Mouse (Mus musculus) limb, embryonic 15.5 days (tissue): ENCODE results near the gene Hist1h3e. TPM values are rescaled to one million over a fixed set of nuclear protein-coding genes. Genes with fewer than 3 reads are reported as not detected.
"Not testable (repeated sequence)": the region's sequence is repeated elsewhere in the genome, so short reads cannot be mapped to it uniquely, and the experiment has no call there.

Source experiments
- ATAC-seq: fragments of 200-750 bp; cut with Nextera tagmentation; 2 replicates; pipeline ENCODE4 v1.8.0; 2017; ENCODE audit warnings: low read depth, moderate TSS enrichment; ENCODE audit not compliant: insufficient number of reproducible peaks, low FRiP score, low TSS enrichment
- H3K27ac ChIP-seq: fragments of 300-500 bp; sonication (generic); 2 replicates; pipeline ENCODE4 v1.5.1; 2015; ENCODE audit warnings: moderate library complexity, mild to moderate bottlenecking, inconsistent platforms
- H3K27me3 ChIP-seq: fragments of 300-500 bp; sonication (generic); 2 replicates; pipeline ENCODE4 v1.6.1; 2015; ENCODE audit warnings: inconsistent platforms
- H3K36me3 ChIP-seq: fragments of 300-500 bp; sonication (generic); 2 replicates; pipeline ENCODE4 v1.6.1; 2015; ENCODE audit warnings: inconsistent platforms
- H3K4me1 ChIP-seq: fragments of 300-500 bp; sonication (generic); 2 replicates; pipeline ENCODE4 v1.6.1; 2015; ENCODE audit warnings: inconsistent platforms
- H3K4me2 ChIP-seq: fragments of 300-500 bp; sonication (generic); 2 replicates; pipeline ENCODE4 v1.6.1; 2015; ENCODE audit warnings: mild to moderate bottlenecking, inconsistent platforms
- H3K4me3 ChIP-seq: fragments of 300-500 bp; sonication (generic); 2 replicates; pipeline ENCODE4 v1.5.1; 2015; ENCODE audit warnings: mild to moderate bottlenecking, inconsistent platforms
- H3K9ac ChIP-seq: fragments of 300-500 bp; sonication (generic); 2 replicates; pipeline ENCODE4 v1.6.1; 2015; ENCODE audit warnings: inconsistent platforms
- H3K9me3 ChIP-seq: fragments of 300-500 bp; sonication (generic); 2 replicates; pipeline ENCODE4 v1.6.1; 2016; ENCODE audit warnings: inconsistent platforms
- WGBS: fragments of 180-500 bp; shearing (Covaris S2); methylation state at CpG from one replicate; pipeline ENCODE4 v1.1.7; 2015; 5-methylcytosine and 5-hydroxymethylcytosine counted together
- polyA plus RNA-seq: library from polyadenylated mRNA; unstranded; fragments of >200 nt; fragmentation: Nextera tagmentation; extraction: Ambion mirVana; gene quantifications from 2 replicates; pipeline ENCODE4 v1.2.1, GENCODE M21; 2015

Hist1h3e gene
- polyA plus RNA-seq, 1 experiment from 2014 or later, result 4.8 TPM

DNA sequence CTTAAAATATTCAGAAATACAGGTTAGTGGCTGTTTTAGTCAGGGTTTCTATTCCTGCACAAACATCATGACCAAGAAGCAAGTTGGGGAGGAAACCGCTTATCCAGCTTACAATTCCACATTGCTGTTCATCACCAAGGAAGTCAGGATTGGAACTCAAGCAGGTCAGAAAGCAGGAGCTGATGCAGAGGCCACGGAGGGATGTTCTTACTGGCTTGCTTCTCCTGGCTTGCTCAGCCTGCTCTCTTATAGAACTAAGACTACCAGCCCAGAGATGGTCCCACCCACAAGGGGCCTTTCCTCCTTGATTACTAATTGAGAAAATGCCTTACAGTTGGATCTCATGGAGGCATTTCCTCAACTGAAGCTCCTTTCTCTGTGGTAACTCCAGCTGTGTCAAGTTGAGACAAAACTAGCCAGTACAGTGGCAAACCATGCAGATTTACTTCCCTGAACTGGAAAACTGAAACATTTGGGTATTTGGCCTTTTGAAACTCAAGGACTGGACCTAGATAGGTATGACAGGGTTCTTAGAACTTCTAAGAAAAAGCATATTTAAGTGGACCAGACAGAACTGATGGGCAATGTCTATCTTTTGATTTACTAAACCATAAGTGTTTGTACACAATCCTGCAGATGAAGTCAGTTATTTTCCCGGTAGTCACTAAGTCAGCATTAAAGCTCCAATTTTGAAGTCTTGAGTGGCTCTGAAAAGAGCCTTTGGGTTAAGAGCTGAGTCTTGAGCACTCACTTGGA, 19.8 kb downstream of the Hist1h3e start:
- H3K9ac ChIP-seq, result peak overlapping the region; percentile 31
- not testable (repeated sequence) for H3K27me3 ChIP-seq, H3K36me3 ChIP-seq, ATAC-seq, H3K9me3 ChIP-seq, H3K4me1 ChIP-seq
- peak overlapping the region; percentile 44 for H3K4me3 ChIP-seq
- H3K27ac ChIP-seq, result peak overlapping the region; percentile 87
- WGBS, result 12% methylated on average over 3 of the region's 3 CpGs
- H3K4me2 ChIP-seq, result peak overlapping the region; percentile 56

DNA sequence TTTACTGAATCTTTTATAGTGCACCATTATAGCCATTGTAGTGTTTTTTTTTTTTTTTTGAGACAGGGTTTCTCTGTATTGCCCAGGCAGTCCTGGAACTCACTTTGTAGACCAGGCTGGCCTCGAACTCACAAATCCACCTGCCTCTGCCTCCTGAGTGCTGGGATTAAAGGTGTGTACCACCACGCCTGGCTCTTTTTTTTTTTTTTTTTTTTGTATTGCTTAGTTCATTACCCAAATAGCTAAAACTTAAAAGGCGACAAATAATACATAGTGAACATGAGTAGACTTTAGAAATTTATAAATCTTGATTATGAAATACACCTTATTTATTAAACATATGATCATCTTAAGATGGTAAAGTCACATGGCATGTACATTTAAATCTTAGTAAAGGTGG, 20.7 kb downstream of the Hist1h3e start:
- 68% methylated on average over 3 of the region's 3 CpGs for WGBS
- H3K36me3 ChIP-seq, result no peaks in the 10 kb centered on the region

DNA sequence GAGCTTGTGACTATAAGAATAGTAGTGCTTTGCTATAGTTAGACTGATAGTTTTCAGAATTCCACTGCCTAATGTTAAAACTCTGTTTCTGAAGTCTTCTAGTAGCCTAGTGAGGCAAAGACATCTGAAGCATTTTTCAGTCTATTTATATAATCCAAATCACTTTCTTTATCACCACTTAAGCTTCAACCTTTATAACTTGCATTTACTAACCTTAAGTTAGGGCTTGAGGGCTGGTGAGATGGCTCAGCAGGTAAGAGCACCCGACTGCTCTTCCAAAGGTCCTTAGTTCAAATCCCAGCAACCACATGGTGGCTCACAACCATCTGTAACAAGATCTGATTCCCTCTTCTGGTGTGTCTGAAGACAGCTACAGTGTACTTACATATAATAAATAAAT, 22.3 kb downstream of the Hist1h3e start:
- not testable (repeated sequence) for H3K27ac ChIP-seq, H3K4me3 ChIP-seq, H3K9ac ChIP-seq, H3K4me2 ChIP-seq, H3K9me3 ChIP-seq, H3K27me3 ChIP-seq, H3K36me3 ChIP-seq, ATAC-seq
- peaks cover 16% of the 10 kb centered on the region for H3K4me1 ChIP-seq
- WGBS, result 77% methylated on average over 1 of the region's 1 CpGs

More for the DNA sequence above, 20.7 kb downstream of the Hist1h3e start:
- ATAC-seq, result no peak
- Histone ChIP-seq H3K4me2 (no peak overlapping the region), H3K27ac (no peak overlapping the region), H3K4me3 (no peak overlapping the region), H3K9ac (no peak overlapping the region), H3K4me1 (peaks cover 10% of the 10 kb centered on the region), H3K9me3 (no peaks in the 10 kb centered on the region), H3K27me3 (no peaks in the 10 kb centered on the region)

DNA sequence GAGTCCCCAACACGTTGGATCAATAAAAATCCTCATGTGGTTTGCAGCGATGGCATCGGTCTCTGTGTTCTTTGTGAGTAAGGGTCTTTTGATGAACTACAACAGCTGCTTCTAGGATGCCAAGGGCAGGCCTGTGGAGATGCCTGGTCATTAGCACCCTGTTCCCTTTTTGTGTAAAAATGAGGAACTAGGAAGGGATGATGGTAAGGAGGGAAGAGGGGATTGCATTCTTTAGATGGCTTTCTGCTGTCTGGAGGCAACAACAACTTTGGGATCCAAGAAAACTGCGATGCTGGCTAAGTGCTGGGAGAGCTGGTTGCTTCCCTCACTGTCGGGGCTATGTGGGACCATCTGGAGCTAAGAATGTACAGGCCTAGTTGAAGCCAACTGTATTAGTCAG, 23.9 kb downstream of the Hist1h3e start:
- no peaks in the 10 kb centered on the region for H3K36me3 ChIP-seq
- H3K27me3 ChIP-seq, result no peaks in the 10 kb centered on the region
- no peak overlapping the region for H3K4me2 ChIP-seq
- no peaks in the 10 kb centered on the region for H3K9me3 ChIP-seq
- no peak overlapping the region for H3K27ac ChIP-seq
- no peak overlapping the region for H3K9ac ChIP-seq
- H3K4me3 ChIP-seq, result no peak overlapping the region
- 54% methylated on average over 5 of the region's 5 CpGs for WGBS
- ATAC-seq, result no peak
- H3K4me1 ChIP-seq, result peaks cover 22% of the 10 kb centered on the region

DNA sequence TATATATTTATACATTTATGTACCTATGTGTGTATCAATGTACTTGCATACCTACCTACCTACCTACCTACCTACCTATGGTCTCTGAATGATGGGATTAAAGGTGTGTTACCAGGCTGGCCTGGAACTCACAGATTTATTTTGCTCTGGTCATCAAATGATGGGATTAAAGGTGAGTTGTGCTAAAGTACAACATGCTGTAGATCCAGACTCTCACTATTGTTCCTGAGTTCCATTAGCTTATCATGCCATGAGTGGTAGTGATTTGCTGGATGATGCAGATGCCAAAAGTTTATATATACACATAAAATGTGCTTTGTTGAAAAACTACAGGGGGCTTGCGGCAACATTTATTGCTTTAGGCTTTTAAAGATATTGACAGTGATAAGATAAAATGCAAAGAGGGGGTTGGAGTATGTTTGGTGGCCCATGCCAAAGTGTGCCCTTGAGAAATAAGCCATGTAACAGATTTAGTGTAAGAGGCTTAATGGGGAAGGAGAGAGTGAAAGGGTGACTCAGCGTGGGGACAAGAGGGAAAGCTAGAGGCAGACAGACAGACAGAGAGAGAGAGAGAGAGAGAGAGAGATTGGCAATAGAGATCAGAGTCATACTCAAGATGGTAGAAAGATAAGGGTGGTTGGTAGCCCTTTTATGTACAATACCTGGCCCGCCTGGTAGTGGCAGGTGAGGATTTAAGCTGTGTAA, 25.0 kb downstream of the Hist1h3e start:
- WGBS, result 66% methylated on average over 3 of the region's 3 CpGs
- ATAC-seq, result no peak
- Histone ChIP-seq H3K9ac (no peak overlapping the region), H3K4me2 (0 out of 2 replicates have a peak overlapping the region, but pooled peaks have one; percentile 19), H3K27me3 (no peaks in the 10 kb centered on the region), H3K4me1 (peaks cover 29% of the 10 kb centered on the region), H3K4me3 (peak overlapping the region; percentile 53; the same call in 1 of the 2 replicates), H3K9me3 (no peaks in the 10 kb centered on the region), H3K27ac (no peak overlapping the region), H3K36me3 (no peaks in the 10 kb centered on the region)

DNA sequence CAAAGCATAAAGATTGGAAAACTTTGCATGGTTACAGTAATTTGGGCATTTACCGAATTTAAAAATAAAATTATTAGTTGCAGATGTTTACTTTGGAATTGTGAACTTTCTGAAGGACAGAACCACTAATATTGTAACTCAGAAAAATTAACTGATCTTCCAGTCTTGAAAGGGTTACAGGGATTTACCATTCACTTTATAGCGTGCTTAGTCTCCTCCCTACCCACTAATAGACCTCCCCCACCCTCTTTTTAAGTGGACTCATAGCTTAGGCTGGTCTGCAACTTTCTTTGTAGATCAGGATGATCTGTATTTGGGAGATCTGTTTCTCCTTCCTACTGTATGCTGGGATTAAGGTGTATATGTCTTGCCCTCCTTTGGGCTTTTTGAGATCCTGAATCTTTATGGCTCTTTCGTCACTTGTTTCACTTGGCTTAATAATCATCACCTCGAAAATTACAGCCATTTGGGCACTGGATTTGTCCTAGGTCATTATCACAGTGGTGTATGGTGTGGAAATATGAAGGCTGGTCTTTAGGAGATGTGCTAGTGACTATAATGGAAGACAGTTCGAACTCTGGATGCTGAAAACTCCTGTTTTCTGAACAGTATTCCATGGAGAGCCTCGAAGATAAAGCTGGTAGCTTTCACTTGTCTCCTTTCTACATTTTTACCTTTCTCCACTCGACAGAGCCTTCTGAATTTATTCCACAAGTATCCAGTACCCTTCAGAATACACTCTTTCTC, 25.9 kb downstream of the Hist1h3e start:
- no peak for ATAC-seq
- no peaks in the 10 kb centered on the region for H3K27me3 ChIP-seq
- WGBS, result 15% methylated on average over 7 of the region's 7 CpGs
- H3K4me2 ChIP-seq, result peak overlapping the region; percentile 75
- H3K27ac ChIP-seq, result peak overlapping the region; percentile 57
- H3K4me1 ChIP-seq, result peaks cover 31% of the 10 kb centered on the region
- no peaks in the 10 kb centered on the region for H3K36me3 ChIP-seq
- 0 out of 2 replicates have a peak overlapping the region, but pooled peaks have one; percentile 26 for H3K9ac ChIP-seq
- no peaks in the 10 kb centered on the region for H3K9me3 ChIP-seq
- peak overlapping the region; percentile 53 for H3K4me3 ChIP-seq

DNA sequence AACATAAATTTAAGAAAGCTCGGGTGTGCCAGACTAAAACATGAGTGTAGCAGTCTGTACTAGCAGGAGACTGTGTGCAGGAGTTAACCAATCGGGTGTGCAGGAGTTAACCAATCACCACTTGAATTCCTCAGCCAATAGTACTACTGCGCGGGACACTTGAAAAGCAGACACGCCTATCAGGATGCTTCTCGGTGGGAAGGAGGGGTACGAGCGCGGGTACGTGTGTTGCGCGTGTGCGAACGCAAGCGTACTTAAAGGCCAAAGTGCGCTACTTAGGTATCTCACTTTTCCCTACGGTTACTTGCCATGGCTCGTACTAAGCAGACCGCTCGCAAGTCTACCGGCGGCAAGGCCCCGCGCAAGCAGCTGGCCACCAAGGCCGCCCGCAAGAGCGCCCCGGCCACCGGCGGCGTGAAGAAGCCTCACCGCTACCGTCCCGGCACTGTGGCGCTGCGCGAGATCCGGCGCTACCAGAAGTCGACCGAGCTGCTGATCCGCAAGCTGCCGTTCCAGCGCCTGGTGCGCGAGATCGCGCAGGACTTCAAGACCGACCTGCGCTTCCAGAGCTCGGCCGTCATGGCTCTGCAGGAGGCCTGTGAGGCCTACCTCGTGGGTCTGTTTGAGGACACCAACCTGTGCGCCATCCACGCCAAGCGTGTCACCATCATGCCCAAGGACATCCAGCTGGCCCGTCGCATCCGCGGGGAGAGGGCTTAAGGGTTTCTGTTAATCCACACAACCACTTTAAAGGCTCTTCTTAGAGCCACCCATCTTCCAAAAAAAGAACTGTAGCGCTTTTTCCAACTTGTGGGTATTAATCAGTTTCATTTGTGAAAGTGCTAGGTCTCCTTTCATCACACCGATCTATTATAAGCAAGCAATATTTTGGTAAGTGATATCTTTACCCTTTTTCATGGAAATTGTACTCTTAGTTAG, 26.8 kb downstream of the Hist1h3e start, which contains the start of gene Hist1h3g:
Hist1h3g (plus strand) TSS at position 286 of the 939 bp plus-strand sequence.
- Histone ChIP-seq H3K4me2 (peak within 1 kb of the TSS; percentile 75), H3K4me1 (peaks cover 31% of the 10 kb centered on the region), H3K4me3 (peak within 1 kb of the TSS; percentile 53), H3K27ac (peak within 1 kb of the TSS; percentile 94), H3K9ac (peak within 1 kb of the TSS; percentile 39)
- under 1% methylated on average over 52 of the region's 62 CpGs for WGBS
- not testable (repeated sequence) for H3K27me3 ChIP-seq, H3K36me3 ChIP-seq, H3K9me3 ChIP-seq
- ATAC-seq, result peak; percentile 89

DNA sequence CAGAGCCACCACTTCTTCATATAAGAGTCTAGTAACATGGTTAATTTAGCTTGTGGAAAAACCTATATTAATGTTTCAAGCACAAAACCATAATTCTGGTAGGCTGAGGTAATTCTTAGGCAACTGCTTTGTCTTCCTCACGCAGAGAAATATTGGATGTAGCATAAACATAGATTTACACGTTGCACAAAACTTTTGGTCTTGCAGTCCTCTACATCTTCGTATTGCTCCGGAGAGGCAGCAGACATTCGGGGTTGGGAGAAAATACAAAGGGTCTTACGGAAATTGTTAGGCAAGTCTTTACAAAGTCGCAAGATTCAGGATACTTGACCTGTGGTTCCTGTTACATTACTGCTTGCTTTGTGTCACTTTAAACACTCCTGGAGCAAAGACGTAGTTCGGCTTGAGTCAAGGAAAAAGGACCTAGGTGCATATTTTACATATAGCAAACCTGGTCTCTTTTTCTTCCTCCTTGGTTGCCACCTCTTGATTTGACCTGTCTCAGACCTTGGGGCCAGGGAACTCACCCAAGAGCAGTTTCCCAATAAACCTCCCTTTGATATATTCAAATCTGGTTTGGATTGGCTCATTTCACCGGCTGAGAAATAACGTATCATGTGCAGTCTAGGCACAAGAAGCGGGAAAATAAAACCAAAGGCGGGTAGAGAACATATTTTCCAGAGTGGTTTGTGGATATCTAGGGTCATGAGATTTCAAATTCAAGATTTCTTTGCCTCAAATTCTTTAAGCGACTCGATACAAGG, 27.6 kb downstream of the Hist1h3e start:
- ATAC-seq, result no peak
- H3K27me3 ChIP-seq, result no peaks in the 10 kb centered on the region
- peak overlapping the region; percentile 94 for H3K27ac ChIP-seq
- H3K9ac ChIP-seq, result peak overlapping the region; percentile 20; the same call in 1 of the 2 replicates
- H3K4me1 ChIP-seq, result peaks cover 31% of the 10 kb centered on the region
- WGBS, result 1% methylated on average over 15 of the region's 15 CpGs
- peak overlapping the region; percentile 53 for H3K4me3 ChIP-seq
- no peaks in the 10 kb centered on the region for H3K9me3 ChIP-seq
- H3K4me2 ChIP-seq, result peak overlapping the region; percentile 75
- H3K36me3 ChIP-seq, result no peaks in the 10 kb centered on the region

DNA sequence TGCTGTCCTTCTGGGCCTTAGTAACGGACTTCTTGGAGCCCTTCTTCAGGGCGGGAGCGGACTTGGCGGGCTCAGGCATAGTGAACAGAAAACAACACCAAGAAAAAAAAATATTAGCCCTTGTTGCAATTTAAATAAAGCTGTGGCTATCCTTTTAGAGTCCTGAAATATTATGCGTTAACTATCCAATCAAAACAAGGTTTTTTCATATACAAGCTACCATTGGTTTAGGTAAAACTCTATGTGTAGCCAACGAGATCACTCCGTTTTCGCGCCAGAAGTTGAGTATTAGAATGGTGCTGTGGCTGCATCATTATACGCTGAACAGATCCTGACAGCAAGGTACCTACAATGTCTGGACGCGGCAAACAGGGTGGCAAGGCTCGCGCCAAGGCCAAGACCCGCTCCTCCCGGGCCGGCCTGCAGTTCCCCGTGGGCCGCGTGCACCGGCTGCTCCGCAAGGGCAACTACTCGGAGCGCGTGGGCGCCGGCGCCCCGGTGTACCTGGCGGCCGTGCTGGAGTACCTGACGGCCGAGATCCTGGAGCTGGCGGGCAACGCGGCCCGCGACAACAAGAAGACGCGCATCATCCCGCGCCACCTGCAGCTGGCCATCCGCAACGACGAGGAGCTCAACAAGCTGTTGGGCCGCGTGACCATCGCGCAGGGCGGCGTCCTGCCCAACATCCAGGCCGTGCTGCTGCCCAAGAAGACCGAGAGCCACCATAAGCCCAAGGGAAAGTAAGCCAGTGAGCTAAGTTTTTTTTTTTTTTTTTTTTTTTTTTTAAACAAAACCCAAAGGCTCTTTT, 28.4 kb downstream of the Hist1h3e start, which contains the start of gene Hist1h2af:
Hist1h2af (plus strand) TSS at position 347 of the 808 bp plus-strand sequence.
- under 1% methylated on average over 25 of the region's 53 CpGs for WGBS
- H3K27ac ChIP-seq, result peak within 1 kb of the TSS; percentile 94
- peak within 1 kb of the TSS; percentile 53 for H3K4me3 ChIP-seq
- H3K9ac ChIP-seq, result peak within 1 kb of the TSS; percentile 42; the same call in 1 of the 2 replicates
- H3K4me1 ChIP-seq, result peaks cover 31% of the 10 kb centered on the region
- ATAC-seq, result peak; percentile 47
- peak within 1 kb of the TSS; percentile 75 for H3K4me2 ChIP-seq
- not testable (repeated sequence) for H3K9me3 ChIP-seq, H3K27me3 ChIP-seq, H3K36me3 ChIP-seq
